Mouse (Mus musculus): ENCODE data around the gene Nek5. TPM values are rescaled to one million over a fixed set of nuclear protein-coding genes. Genes with fewer than 3 reads are reported as not detected.

Gene Nek5
- polyA plus RNA-seq, 1 experiment from 2014 or later, result 0.30 TPM

GRCm38 (mm10) chr8:22054674-22055491 lies 70.0 kb downstream of the Nek5 start:
- Histone ChIP-seq H3K4me1 (ENCODE audit: control insufficient read depth in 2 of 2, insufficient read depth in 2 of 2, low read length in 2 of 2) (peaks cover 0 to 2% of the 10 kb centered on the region in 2 experiments; a peak in 1 of 4 replicates), H3K4me3 (ENCODE audit: control insufficient read depth in 1 of 2, insufficient read depth in 1 of 2, low read depth in 1 of 2, low read length in 2 of 2) (no peak overlapping the region), H3K36me3 (ENCODE audit: control insufficient read depth, insufficient read depth, low read length) (no peaks in the 10 kb centered on the region), H3K27ac (replicated peaks in 1 of 2; ENCODE audit: control insufficient read depth in 1 of 2, insufficient read depth in 1 of 2, low read depth in 2 of 2, low read length in 2 of 2) (no peak overlapping the region), H3K4me2 (ENCODE audit: low read length) (no peak overlapping the region), H3K27me3 (ENCODE audit: control insufficient read depth, insufficient read depth, low read length) (peaks cover 17% of the 10 kb centered on the region), H3K9me3 (ENCODE audit: control insufficient read depth, low read length) (no peaks in the 10 kb centered on the region), H3K9ac (ENCODE audit: low read length) (no peak overlapping the region)
- 58% methylated on average over 12 of the region's 12 CpGs for WGBS
- ATAC-seq (ENCODE audit: insufficient number of reproducible peaks, insufficient read depth, low FRiP score, low read depth), result no peak

- no peak overlapping the region for H3K4me3 ChIP-seq (ENCODE audit: control insufficient read depth in 1 of 2, insufficient read depth in 1 of 2, low read depth in 1 of 2, low read length in 2 of 2)
- WGBS, result 64% methylated on average over 2 of the region's 2 CpGs
- ATAC-seq (ENCODE audit: insufficient number of reproducible peaks, insufficient read depth, low FRiP score, low read depth), result peak; percentile 39; the same call in 1 of the 2 replicates
- no peaks in the 10 kb centered on the region for H3K36me3 ChIP-seq (ENCODE audit: control insufficient read depth, insufficient read depth, low read length)
- H3K4me2 ChIP-seq (ENCODE audit: low read length), result no peak overlapping the region
- no peaks in the 10 kb centered on the region for H3K4me1 ChIP-seq (ENCODE audit: control insufficient read depth in 2 of 2, insufficient read depth in 2 of 2, low read length in 2 of 2)
- no peak overlapping the region for H3K27ac ChIP-seq (replicated peaks in 1 of 2; ENCODE audit: control insufficient read depth in 1 of 2, insufficient read depth in 1 of 2, low read depth in 2 of 2, low read length in 2 of 2)
- H3K9me3 ChIP-seq (ENCODE audit: control insufficient read depth, low read length), result no peaks in the 10 kb centered on the region
- no peaks in the 10 kb centered on the region for H3K27me3 ChIP-seq (ENCODE audit: control insufficient read depth, insufficient read depth, low read length)
- H3K9ac ChIP-seq (ENCODE audit: low read length), result no peak overlapping the region
Observed at GRCm38 (mm10) chr8:22047699-22048464, 77.0 kb downstream of the Nek5 start.

- Histone ChIP-seq H3K4me1 (ENCODE audit: control insufficient read depth in 2 of 2, insufficient read depth in 2 of 2, low read length in 2 of 2) (no peaks in the 10 kb centered on the region), H3K9ac (ENCODE audit: low read length) (no peak overlapping the region), H3K27me3 (ENCODE audit: control insufficient read depth, insufficient read depth, low read length) (no peaks in the 10 kb centered on the region), H3K27ac (replicated peaks in 1 of 2; ENCODE audit: control insufficient read depth in 1 of 2, insufficient read depth in 1 of 2, low read depth in 2 of 2, low read length in 2 of 2) (no peak overlapping the region), H3K4me2 (ENCODE audit: low read length) (no peak overlapping the region), H3K36me3 (ENCODE audit: control insufficient read depth, insufficient read depth, low read length) (no peaks in the 10 kb centered on the region), H3K4me3 (ENCODE audit: control insufficient read depth in 1 of 2, insufficient read depth in 1 of 2, low read depth in 1 of 2, low read length in 2 of 2) (no peak overlapping the region), H3K9me3 (ENCODE audit: control insufficient read depth, low read length) (no peaks in the 10 kb centered on the region)
- ATAC-seq (ENCODE audit: insufficient number of reproducible peaks, insufficient read depth, low FRiP score, low read depth), result no peak
- 64% methylated on average over 12 of the region's 12 CpGs for WGBS
Observed at GRCm38 (mm10) chr8:22043706-22044105, 81.1 kb downstream of the Nek5 start.

- WGBS, result 84% methylated on average over 3 of the region's 3 CpGs
Observed at GRCm38 (mm10) chr8:22042515-22042914, 82.3 kb downstream of the Nek5 start.

GRCm38 (mm10) chr8:22040153-22040509 lies 84.7 kb downstream of the Nek5 start:
- ATAC-seq (ENCODE audit: insufficient number of reproducible peaks, insufficient read depth, low FRiP score, low read depth), result no peak
- 52% methylated on average over 6 of the region's 6 CpGs for WGBS
- H3K27me3 ChIP-seq (ENCODE audit: control insufficient read depth, insufficient read depth, low read length), result no peaks in the 10 kb centered on the region
- H3K36me3 ChIP-seq (ENCODE audit: control insufficient read depth, insufficient read depth, low read length), result no peaks in the 10 kb centered on the region
- no peak overlapping the region for H3K27ac ChIP-seq (replicated peaks in 1 of 2; ENCODE audit: control insufficient read depth in 1 of 2, insufficient read depth in 1 of 2, low read depth in 2 of 2, low read length in 2 of 2)
- no peak overlapping the region for H3K9ac ChIP-seq (ENCODE audit: low read length)
- H3K4me1 ChIP-seq (ENCODE audit: control insufficient read depth in 2 of 2, insufficient read depth in 2 of 2, low read length in 2 of 2), result no peaks in the 10 kb centered on the region
- H3K9me3 ChIP-seq (ENCODE audit: control insufficient read depth, low read length), result no peaks in the 10 kb centered on the region
- H3K4me3 ChIP-seq (ENCODE audit: control insufficient read depth in 1 of 2, insufficient read depth in 1 of 2, low read depth in 1 of 2, low read length in 2 of 2), result no peak overlapping the region
- no peak overlapping the region for H3K4me2 ChIP-seq (ENCODE audit: low read length)

More at GRCm38 (mm10) chr8:22042515-22042914, 82.3 kb downstream of the Nek5 start:
- ATAC-seq (ENCODE audit: insufficient number of reproducible peaks, insufficient read depth, low FRiP score, low read depth), result no peak
- H3K9ac ChIP-seq (ENCODE audit: low read length), result no peak overlapping the region
- no peaks in the 10 kb centered on the region for H3K9me3 ChIP-seq (ENCODE audit: control insufficient read depth, low read length)
- H3K4me3 ChIP-seq (ENCODE audit: control insufficient read depth in 1 of 2, insufficient read depth in 1 of 2, low read depth in 1 of 2, low read length in 2 of 2), result no peak overlapping the region
- H3K27me3 ChIP-seq (ENCODE audit: control insufficient read depth, insufficient read depth, low read length), result no peaks in the 10 kb centered on the region
- no peak overlapping the region for H3K4me2 ChIP-seq (ENCODE audit: low read length)
- no peaks in the 10 kb centered on the region for H3K4me1 ChIP-seq (ENCODE audit: control insufficient read depth in 2 of 2, insufficient read depth in 2 of 2, low read length in 2 of 2)
- H3K27ac ChIP-seq (replicated peaks in 1 of 2; ENCODE audit: control insufficient read depth in 1 of 2, insufficient read depth in 1 of 2, low read depth in 2 of 2, low read length in 2 of 2), result no peak overlapping the region
- H3K36me3 ChIP-seq (ENCODE audit: control insufficient read depth, insufficient read depth, low read length), result no peaks in the 10 kb centered on the region

- Histone ChIP-seq H3K4me2 (ENCODE audit: low read length) (peak overlapping the region; percentile 23), H3K4me1 (ENCODE audit: control insufficient read depth in 2 of 2, insufficient read depth in 2 of 2, low read length in 2 of 2) (no peaks in the 10 kb centered on the region), H3K4me3 (ENCODE audit: control insufficient read depth in 1 of 2, insufficient read depth in 1 of 2, low read depth in 1 of 2, low read length in 2 of 2) (no peak overlapping the region), H3K9ac (ENCODE audit: low read length) (no peak overlapping the region), H3K36me3 (ENCODE audit: control insufficient read depth, insufficient read depth, low read length) (no peaks in the 10 kb centered on the region), H3K9me3 (ENCODE audit: control insufficient read depth, low read length) (no peaks in the 10 kb centered on the region), H3K27me3 (ENCODE audit: control insufficient read depth, insufficient read depth, low read length) (no peaks in the 10 kb centered on the region), H3K27ac (replicated peaks in 1 of 2; ENCODE audit: control insufficient read depth in 1 of 2, insufficient read depth in 1 of 2, low read depth in 2 of 2, low read length in 2 of 2) (no peak overlapping the region)
- ATAC-seq (ENCODE audit: insufficient number of reproducible peaks, insufficient read depth, low FRiP score, low read depth), result no peak
- 22% methylated on average over 15 of the region's 15 CpGs for WGBS
Observed at GRCm38 (mm10) chr8:22039468-22040152, 85.2 kb downstream of the Nek5 start.

- Histone ChIP-seq H3K9ac (ENCODE audit: low read length) (no peak overlapping the region), H3K4me1 (ENCODE audit: control insufficient read depth in 2 of 2, insufficient read depth in 2 of 2, low read length in 2 of 2) (no peaks in the 10 kb centered on the region), H3K27me3 (ENCODE audit: control insufficient read depth, insufficient read depth, low read length) (no peaks in the 10 kb centered on the region), H3K4me3 (ENCODE audit: control insufficient read depth in 1 of 2, insufficient read depth in 1 of 2, low read depth in 1 of 2, low read length in 2 of 2) (no peak overlapping the region), H3K27ac (replicated peaks in 1 of 2; ENCODE audit: control insufficient read depth in 1 of 2, insufficient read depth in 1 of 2, low read depth in 2 of 2, low read length in 2 of 2) (no peak overlapping the region), H3K36me3 (ENCODE audit: control insufficient read depth, insufficient read depth, low read length) (no peaks in the 10 kb centered on the region), H3K9me3 (ENCODE audit: control insufficient read depth, low read length) (no peaks in the 10 kb centered on the region), H3K4me2 (ENCODE audit: low read length) (no peak overlapping the region)
- no peak for ATAC-seq (ENCODE audit: insufficient number of reproducible peaks, insufficient read depth, low FRiP score, low read depth)
- 59% methylated on average over 7 of the region's 7 CpGs for WGBS
Observed at GRCm38 (mm10) chr8:22037022-22037421, 87.8 kb downstream of the Nek5 start.

Data from heart, embryonic 14.5 days (tissue).